Mouse (Mus musculus) lung, postnatal 10 days (tissue): ENCODE measurements around the gene Foxl2.

Source experiments
- DNase-seq: peaks from one replicate; pipeline ENCODE4 v3.0.0; 2021

Foxl2 gene

DNA sequence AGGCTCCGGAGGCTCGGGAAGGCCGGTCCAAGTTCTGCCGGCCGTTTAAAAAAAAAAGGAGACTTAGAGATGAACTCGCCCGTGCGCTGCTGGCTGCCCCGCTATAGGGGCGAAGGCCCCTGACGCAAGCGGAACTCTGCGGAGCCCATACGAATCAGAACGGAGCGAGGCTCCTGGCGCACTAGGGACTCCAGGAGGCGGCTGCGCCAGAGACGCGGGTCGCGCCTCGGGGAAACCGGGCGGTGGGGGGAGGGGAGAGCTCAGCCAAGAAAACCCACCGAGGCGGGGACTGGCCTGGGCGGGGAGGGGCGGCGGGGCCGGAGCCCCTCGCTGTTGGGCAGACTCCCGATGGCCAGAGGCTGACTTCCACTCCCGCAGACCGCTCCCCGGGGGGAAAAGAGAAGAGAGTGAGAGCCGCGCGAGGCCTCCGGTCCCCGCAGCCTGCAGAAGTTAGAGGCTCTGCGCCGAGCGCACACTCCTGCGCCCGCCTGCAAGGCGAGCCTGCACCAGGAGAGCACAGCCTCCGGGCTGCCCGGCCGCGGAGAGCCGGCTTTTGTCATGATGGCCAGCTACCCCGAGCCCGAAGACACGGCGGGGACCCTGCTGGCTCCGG lies at the start of gene Foxl2:
Foxl2 (plus strand) TSS at position 186 of the 613 bp plus-strand sequence.
- DNase-seq = no peak

- no peak for DNase-seq
Measured at GRCm38 (mm10) chr9:98920629-98921523, 34.2 kb upstream of the Foxl2 start.

DNA sequence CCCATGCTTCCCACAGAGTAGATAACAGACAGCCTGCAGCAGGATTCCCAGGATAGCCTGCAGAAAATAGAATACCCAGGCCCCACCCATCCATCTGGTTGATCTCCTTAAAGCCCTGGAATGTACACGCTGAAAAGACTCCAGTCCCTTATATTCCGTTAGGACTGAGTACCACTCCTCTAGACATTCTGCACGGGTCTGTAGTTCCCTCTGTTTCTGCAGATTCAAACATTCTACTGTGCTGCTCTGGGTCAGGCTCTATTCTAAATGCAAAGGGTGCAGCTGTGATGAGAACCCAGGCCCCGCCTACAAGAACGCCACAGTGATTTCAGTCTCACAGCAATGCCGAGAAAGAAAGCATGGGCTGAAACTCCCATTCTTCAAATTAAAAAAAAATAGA lies 32.0 kb upstream of the Foxl2 start:
- no peak for DNase-seq

DNA sequence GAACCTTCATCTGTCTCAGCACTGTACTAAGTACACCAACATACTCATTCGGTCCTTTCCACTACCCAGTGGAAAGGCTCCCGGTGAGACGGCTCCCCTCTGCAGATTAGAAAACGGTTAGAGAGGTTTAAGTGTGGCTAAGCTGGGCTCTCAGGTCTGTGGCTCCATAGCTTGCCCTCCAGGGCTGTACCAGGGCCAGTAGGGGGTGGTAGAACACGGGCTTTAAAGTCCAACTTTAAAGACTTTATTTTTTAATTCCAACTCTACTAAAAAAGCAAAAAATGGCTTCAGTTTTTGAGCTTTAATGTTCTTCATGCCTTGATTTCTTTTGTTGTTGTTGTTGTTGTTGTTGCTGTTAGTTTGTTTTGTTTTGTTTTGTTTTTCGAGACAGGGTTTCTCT lies 30.9 kb upstream of the Foxl2 start:
- DNase-seq = no peak

DNA sequence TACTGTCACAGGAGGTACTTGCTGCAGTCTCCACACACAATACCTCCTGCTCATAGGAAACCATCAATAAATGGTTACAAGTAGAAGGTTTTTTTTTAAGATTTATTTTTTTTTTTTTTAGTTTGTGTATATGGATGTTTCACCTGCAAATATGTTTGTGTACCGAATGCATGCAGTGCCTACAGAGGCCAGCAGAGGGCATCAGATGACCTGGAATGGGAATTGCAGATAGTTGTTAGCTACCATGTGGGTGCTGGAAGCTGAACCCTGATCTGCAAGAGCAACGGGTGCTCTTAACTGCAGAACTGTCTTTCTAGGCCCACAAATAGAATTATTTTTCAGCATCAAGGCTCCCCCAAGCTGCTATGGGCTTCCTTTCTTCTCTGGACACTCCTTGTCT lies 25.6 kb upstream of the Foxl2 start:
- no peak for DNase-seq

- DNase-seq = no peak
Measured at GRCm38 (mm10) chr9:98932931-98933330, 22.2 kb upstream of the Foxl2 start.

GRCm38 (mm10) chr9:98935190-98935909 lies 19.7 kb upstream of the Foxl2 start:
- DNase-seq = no peak

DNA sequence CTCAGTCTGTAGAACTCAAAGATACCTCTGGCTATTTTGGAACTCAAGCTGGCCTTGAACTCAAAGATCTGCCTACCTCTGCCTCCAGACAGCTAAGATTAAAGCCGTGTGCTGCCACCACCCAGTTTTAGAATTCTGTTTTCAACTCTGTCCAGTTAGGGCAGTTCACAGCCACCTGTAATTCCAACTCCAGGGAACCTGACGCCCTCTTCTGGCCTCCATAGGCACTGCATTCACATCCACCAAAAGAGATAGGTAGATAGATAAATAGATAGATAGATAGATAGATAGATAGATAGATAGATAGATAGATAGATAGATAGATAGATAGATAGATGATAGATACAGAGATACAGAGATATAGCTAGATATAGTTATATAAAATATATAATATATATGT lies 15.8 kb upstream of the Foxl2 start:
- no peak for DNase-seq

DNA sequence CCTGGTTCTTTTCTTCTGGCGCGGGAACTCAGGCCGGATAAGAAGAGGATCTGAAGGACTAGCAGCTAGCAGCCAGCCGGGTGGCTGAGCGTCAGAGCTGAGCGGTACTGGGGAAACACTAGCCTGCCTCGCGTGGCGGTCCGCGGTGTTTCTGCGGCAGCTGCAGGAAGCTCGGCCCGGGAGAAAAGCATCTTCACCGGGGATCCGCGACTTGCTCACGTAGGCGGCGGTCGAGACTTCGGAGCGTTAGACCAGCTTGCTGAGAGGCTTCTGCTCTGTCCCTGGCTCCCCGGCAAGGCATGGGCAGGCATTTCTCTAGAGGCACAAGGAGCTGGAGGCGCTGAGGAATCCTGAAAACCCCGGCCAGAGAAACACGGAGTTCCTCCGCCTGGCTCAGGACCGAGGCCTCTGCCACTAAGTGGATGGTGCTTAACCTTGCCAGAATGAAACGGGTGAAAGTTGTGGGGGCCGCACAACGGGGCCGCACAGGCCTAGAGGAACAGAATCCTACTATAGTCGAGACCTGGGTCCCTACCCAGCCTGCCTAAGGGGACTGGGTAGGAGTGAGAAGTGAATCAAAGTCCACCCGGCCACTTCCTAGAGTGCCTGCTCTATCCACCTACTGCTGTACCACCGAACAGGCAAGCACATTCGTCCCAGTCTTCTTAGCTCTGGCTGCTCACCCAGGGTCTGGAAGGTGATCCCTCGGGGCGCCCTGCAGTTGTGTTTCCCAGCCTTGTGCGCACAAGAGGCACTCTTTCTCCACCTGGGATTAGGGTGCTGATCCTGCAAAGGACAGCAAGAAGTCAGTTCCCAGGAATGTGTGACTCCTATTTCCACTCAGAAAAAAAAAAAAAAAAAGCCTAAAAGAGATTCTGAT lies 2.7 kb upstream of the Foxl2 start:
- DNase-seq = no peak

GRCm38 (mm10) chr9:98953291-98953690 lies 1.8 kb upstream of the Foxl2 start:
- no peak for DNase-seq

GRCm38 (mm10) chr9:98953830-98954229 lies 1.3 kb upstream of the Foxl2 start:
- DNase-seq = no peak

- DNase-seq = no peak
Measured at GRCm38 (mm10) chr9:98954391-98955102, 541 bp upstream of the Foxl2 start.

DNA sequence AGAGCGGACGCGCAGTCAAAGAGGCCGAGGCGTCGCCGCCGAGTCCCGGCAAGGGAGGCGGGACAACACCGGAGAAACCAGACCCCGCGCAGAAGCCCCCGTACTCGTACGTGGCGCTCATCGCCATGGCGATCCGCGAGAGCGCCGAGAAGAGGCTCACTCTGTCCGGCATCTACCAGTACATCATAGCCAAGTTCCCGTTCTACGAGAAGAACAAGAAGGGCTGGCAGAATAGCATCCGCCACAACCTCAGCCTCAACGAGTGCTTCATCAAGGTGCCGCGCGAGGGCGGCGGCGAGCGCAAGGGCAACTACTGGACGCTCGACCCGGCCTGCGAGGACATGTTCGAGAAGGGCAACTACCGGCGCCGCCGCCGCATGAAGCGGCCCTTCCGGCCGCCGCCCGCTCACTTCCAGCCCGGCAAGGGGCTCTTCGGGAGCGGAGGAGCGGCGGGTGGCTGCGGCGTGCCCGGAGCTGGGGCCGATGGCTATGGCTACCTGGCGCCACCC lies 682 bp downstream of the Foxl2 start:
- DNase-seq = no peak

DNA sequence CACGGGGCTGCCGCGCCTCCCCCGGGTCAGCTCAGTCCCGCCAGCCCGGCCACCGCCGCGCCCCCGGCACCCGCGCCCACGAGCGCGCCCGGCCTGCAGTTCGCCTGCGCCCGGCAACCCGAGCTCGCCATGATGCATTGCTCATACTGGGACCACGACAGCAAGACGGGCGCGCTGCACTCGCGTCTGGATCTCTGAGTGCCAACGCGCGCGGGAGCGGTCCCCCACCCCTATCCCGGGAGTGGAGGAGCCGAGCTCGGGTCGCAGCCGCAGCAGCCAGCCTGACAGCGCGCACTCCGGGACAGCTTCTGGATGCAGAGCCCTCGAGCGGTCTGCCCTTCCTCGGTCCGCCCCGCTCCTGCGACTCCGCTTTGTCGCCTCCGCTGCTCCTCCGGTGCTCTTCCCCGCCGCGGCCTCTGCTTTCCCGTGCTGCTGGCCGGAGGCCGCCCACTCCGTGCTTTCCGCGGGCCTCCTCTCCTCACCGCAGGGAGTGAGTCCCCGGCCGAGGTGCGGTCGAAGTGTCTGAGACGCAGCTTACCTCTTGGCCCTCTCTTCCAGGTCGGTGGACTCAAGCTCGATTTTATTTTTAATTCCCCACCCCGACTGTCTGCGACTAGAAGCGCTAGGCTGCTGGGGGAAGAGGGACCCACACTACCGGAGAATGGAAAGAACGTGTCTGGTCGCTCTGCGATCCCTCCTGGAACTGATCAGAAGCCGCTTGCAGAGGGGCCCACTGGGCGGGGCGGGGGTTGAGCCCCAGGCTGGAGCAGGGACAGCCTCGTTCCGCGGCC lies 1.7 kb downstream of the Foxl2 start:
- no peak for DNase-seq

DNA sequence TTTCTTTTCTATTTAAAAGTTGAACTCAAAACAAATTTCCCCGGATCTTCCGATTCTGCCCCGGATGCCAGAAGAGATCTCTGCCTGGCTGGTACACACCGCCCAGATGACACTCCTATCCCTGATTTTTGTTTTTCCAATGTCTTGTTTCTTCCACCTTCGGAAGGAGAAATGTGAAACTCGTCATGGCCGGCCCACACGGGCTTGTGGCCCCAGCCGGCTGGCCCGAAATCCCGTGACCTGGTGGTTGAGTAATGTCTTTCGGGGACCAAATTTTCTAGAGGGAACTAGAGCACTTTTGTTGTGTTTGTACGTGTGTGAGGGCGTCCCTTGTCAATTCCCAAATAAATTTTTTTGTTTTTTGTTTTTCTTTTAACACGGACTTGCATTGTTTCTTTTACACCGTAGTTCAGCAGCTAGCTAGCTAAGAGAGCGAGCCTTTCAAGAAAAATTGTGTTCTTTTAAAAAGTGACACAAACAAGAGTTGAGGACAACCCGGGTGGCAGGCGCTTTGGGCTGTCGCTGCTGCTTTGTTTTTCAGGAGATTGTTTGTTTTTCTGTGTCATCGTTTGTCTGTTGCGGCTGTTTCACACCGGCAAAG lies 2.8 kb downstream of the Foxl2 start:
- no peak for DNase-seq

DNA sequence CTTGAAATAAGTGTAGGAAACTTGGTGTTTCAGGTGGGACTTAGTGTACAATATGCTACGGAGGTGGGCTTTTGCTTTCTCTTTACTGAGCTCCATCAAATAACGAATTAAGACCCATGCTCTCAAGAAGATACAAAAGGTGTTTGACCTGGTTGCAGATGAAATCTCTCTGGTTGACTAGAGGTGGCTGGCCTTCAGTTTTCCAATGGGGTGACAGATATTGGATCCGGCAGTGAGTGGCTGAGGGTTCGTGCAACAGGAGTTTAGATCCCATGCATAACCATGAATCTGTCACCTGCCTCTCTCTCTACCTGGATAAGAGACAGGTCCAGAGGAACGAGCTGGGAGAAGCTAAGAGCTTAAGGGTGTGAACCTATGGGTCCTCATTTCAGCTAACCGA lies 3.5 kb downstream of the Foxl2 start:
- DNase-seq = no peak

DNA sequence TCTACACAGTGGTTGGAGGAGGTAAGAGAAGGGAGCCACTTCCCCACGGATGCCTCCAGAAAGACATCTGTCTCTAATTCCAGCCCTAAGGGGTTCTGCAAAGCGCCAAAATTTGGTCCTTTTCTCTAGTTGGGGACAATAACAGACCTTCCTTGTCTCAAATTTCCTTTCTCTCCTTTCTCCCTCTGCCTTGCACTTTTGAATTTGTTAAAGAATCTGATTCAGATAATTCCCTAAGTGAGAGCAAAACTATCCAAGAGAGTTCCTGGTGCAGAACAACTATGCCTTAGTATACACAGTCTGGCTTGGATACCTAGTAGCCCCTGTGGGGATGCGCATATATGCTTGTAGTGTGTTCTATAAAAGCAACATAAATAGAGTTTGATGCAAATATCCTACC lies 4.8 kb downstream of the Foxl2 start:
- DNase-seq = no peak

DNA sequence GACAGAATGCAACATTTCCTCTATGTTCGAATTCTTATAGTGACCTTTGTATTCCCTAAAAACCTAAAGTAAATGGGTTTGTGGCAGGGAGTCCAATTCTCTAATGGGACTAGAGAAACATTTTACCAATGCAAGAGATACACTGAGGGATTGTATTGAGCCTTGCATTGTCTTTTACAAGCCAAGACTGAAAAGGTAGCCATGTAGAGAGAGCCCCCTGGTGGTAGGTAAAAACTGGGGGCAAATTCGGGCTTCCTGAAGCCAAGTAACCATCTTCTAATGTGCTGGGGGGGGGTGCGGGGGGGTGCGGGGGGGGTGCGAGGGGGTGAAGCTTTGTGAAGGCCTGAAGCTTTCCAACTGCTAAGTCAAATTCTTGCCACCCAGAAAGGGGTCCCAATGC lies 5.3 kb downstream of the Foxl2 start:
- DNase-seq = no peak

- DNase-seq = no peak
Measured at GRCm38 (mm10) chr9:98961591-98962477, 6.7 kb downstream of the Foxl2 start.
